Mouse (Mus musculus): ENCODE measurements at regions not wholly inside any gene's neighbourhood (a gene's known extent, or its start where the extent isn't known, plus 50 kb on each side); places are given as distances from the start of the nearest gene placed in this dataset.

DNA sequence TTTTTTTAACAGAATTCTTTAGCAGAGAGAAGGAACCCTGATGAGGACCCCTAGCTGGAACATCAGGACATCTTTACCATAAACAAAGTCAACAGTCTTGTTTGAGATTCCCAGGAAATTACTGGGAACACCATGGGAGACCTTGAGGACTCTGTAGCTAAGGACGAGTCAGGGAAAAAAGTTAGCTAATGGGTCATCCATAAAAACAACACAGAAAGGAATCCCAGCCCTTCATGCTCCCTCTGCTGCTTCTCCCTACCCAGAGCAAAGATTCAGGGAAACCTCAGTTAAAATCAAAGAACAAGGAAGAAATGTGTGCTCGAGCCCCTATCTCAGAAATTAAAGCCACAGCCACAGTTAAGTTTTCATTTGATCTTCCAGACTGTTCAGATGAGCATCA lies 334.7 kb upstream of the Nrp1 start:
- Histone ChIP-seq H3K4me1 (ENCODE audit: control insufficient read depth, insufficient read depth, low read length) (peaks cover 19% of the 10 kb centered on the region; the same call in 1 of the 2 replicates), H3K9me3 (ENCODE audit: control insufficient read depth, low read length) (no peaks in the 10 kb centered on the region), H3K4me2 (no peak overlapping the region), H3K4me3 (ENCODE audit: low read depth, low read length) (no peak overlapping the region), H3K9ac (ENCODE audit: low read length) (no peak overlapping the region), H3K36me3 (ENCODE audit: control insufficient read depth, insufficient read depth, low read length) (no peaks in the 10 kb centered on the region), H3K27ac (ENCODE audit: low read depth, low read length) (no peak overlapping the region), H3K27me3 (ENCODE audit: control insufficient read depth, insufficient read depth, low read length) (no peaks in the 10 kb centered on the region)
- 79% methylated on average over 2 of the region's 2 CpGs for WGBS
- ATAC-seq (ENCODE audit: low FRiP score) (no peak), DNase-seq (ENCODE audit: low spot score, missing footprints) (peak; percentile 74)

DNA sequence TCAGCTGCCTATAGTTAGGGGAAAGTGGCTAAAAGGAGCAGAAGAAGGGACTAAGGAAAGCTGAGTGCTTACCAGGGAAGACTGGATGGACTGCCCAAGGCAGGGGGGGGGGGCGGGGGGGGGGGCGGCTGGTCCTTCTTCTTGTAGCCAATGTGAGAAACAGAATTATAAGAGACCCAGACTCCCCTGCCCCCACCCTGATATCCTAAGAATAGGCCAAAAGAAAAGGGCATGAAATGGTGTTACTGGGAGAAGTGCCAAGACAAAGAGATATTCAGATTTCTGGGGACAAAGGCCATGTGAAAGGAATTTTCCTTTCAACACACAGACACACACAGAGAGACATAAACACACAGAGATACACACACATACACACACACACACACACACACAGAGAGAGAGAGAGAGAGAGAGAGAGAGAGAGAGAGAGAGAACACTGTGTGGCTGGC lies 333.6 kb upstream of the Nrp1 start:
- no CpG with 5 or more reads among the region's 2 CpGs for WGBS

DNA sequence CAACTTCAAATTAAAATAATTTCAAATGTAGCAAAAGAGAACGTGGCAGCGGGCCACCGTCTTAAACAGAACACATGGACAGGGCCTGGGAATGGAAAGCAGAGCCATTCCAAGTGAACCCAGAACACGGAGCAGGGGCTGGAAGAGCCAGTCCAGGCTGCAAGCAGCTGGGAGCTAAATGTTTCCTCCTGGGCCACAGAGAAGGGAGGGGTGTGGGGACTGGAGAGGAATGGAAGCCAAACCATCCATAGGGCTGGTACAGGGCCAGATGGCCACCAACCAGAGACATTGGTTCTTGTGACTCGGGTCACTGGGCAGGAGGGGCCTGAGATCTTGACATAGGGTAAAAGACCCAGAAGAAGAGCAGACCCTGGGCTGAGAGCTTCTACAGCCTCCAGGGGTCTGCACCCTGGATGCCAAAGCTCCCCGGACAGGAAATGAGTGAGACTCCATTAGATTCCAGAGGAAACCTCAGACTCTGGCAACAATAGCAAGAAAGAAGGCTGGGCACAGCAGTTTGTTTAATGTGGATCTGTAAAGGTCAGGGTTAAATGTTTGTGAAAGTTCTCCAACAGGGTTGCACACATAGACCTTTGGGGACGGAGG lies 333.1 kb upstream of the Nrp1 start:
- 56% methylated on average over 7 of the region's 7 CpGs for WGBS
- no peak overlapping the region for H3K4me3 ChIP-seq (ENCODE audit: low read depth, low read length)
- peak overlapping the region; percentile 27; the same call in 1 of the 2 replicates for H3K9ac ChIP-seq (ENCODE audit: low read length)
- H3K4me2 ChIP-seq = no peak overlapping the region
- peak; percentile 93 for DNase-seq (ENCODE audit: low spot score, missing footprints)
- peaks cover 19% of the 10 kb centered on the region; the same call in 1 of the 2 replicates for H3K4me1 ChIP-seq (ENCODE audit: control insufficient read depth, insufficient read depth, low read length)
- H3K27ac ChIP-seq (ENCODE audit: low read depth, low read length) = peak overlapping the region; percentile 45
- peak; percentile 87 for ATAC-seq (ENCODE audit: low FRiP score)
- H3K9me3 ChIP-seq (ENCODE audit: control insufficient read depth, low read length) = no peaks in the 10 kb centered on the region
- H3K36me3 ChIP-seq (ENCODE audit: control insufficient read depth, insufficient read depth, low read length) = no peaks in the 10 kb centered on the region
- no peaks in the 10 kb centered on the region for H3K27me3 ChIP-seq (ENCODE audit: control insufficient read depth, insufficient read depth, low read length)

More for the DNA sequence above, 333.6 kb upstream of the Nrp1 start:
- Histone ChIP-seq H3K9ac (ENCODE audit: low read length) (no peak overlapping the region), H3K9me3 (ENCODE audit: control insufficient read depth, low read length) (no peaks in the 10 kb centered on the region), H3K4me3 (ENCODE audit: low read depth, low read length) (no peak overlapping the region), H3K27ac (ENCODE audit: low read depth, low read length) (peak overlapping the region; percentile 45), H3K4me2 (no peak overlapping the region), H3K27me3 (ENCODE audit: control insufficient read depth, insufficient read depth, low read length) (no peaks in the 10 kb centered on the region), H3K36me3 (ENCODE audit: control insufficient read depth, insufficient read depth, low read length) (no peaks in the 10 kb centered on the region), H3K4me1 (ENCODE audit: control insufficient read depth, insufficient read depth, low read length) (peaks cover 19% of the 10 kb centered on the region; the same call in 1 of the 2 replicates)
- ATAC-seq (ENCODE audit: low FRiP score) (peak; percentile 88), DNase-seq (ENCODE audit: low spot score, missing footprints) (peak; percentile 90)

DNA sequence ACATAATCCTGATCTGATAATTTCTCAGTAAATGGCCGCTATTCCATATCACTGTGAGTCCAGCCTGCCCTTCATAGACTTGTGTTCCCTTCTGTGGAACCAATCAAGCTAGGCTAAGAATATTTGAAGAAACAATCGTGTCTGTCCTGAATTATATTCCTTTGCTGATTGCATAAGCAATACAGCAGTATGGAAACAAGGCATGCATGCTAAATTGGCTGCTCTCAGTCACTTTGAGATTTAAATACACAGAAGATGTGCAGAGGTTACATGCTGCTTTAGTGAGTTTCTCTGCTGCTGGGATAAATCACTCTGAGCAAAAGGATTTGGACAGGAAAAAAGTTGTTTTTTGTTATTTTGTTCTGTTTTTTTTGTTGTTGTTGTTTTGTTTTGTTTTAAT lies 331.4 kb upstream of the Nrp1 start:
- Histone ChIP-seq H3K4me3 (ENCODE audit: low read depth, low read length) (no peak overlapping the region), H3K27me3 (ENCODE audit: control insufficient read depth, insufficient read depth, low read length) (no peaks in the 10 kb centered on the region), H3K9ac (ENCODE audit: low read length) (no peak overlapping the region), H3K4me1 (ENCODE audit: control insufficient read depth, insufficient read depth, low read length) (peaks cover 19% of the 10 kb centered on the region; the same call in 1 of the 2 replicates), H3K9me3 (ENCODE audit: control insufficient read depth, low read length) (no peaks in the 10 kb centered on the region), H3K27ac (ENCODE audit: low read depth, low read length) (no peak overlapping the region), H3K4me2 (no peak overlapping the region), H3K36me3 (ENCODE audit: control insufficient read depth, insufficient read depth, low read length) (no peaks in the 10 kb centered on the region)
- 81% methylated on average over 2 of the region's 2 CpGs for WGBS
- peak; percentile 54 for DNase-seq (ENCODE audit: low spot score, missing footprints)
- ATAC-seq (ENCODE audit: low FRiP score) = no peak

DNA sequence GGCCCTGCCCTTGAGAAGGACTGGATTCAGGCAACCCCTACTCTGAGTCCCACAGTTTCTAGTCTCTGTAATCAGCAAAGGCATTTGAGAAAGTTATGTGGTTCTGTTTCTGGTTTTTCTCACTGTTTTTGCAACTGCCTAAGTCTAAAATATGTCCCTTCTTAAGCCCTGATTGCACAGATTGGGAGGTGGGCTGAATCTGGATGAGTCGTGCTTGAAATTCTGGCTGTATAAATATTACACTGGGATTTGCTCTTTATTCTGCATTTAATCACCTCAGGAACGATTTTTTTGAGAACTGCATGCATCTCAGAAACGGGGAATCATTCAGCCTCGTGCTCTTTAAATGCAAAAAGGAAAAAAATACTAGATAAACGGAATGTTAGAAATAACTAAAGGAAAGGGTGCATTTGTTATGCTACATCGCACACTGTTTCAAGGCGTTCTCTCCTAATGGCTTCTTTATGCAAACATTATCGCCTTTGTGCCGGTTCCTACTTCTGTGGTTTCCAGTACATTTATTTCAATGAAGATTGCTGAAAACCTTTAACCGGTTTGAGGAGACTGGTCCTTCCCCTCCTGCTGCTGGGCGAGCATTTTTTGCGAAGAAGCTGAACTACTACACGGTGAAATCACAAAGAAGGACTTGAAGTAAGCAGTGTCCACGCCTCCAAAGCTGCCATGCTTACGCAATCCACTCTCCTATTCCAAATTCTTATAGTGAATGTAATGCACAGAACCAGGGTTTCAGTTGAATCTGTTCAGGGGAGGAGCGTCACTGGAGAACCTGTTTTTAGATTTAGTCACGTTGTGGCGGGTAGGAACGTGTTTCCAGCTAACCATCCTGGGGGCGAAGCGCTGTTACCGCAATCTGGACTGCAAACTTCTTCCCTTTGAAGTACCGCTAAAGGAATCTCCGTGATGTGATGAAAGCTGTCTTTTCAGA lies 327.8 kb upstream of the Nrp1 start:
- ATAC-seq (ENCODE audit: low FRiP score) (no peak), DNase-seq (ENCODE audit: low spot score, missing footprints) (peak; percentile 31)
- no peaks in the 10 kb centered on the region for H3K27me3 ChIP-seq (ENCODE audit: control insufficient read depth, insufficient read depth, low read length)
- H3K36me3 ChIP-seq (ENCODE audit: control insufficient read depth, insufficient read depth, low read length) = no peaks in the 10 kb centered on the region
- H3K27ac ChIP-seq (ENCODE audit: low read depth, low read length) = no peak overlapping the region
- peaks cover 3% of the 10 kb centered on the region; the same call in 1 of the 2 replicates for H3K4me1 ChIP-seq (ENCODE audit: control insufficient read depth, insufficient read depth, low read length)
- no peak overlapping the region for H3K4me3 ChIP-seq (ENCODE audit: low read depth, low read length)
- 85% methylated on average over 24 of the region's 24 CpGs for WGBS
- no peak overlapping the region for H3K4me2 ChIP-seq
- H3K9ac ChIP-seq (ENCODE audit: low read length) = no peak overlapping the region
- H3K9me3 ChIP-seq (ENCODE audit: control insufficient read depth, low read length) = no peaks in the 10 kb centered on the region

DNA sequence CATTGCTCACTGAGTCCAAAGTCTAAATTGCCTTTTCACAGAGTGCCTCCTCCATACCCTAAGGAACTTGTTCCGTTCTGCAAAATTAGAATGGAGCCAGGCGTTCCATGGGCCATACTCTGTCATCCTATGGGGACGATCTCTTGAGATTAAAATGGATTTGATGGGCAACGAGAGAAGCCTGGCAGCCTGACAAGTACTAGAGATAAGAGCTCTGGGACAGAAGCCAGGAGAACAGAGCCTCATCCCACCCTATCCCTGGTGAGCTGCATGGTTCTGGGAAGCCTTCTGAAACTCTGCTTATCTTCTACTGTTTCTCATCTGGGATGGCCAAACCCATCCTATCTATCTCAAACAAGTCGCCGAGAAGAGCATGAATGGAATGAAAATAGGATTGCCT lies 324.3 kb upstream of the Nrp1 start:
- peak; percentile 62 for DNase-seq (ENCODE audit: low spot score, missing footprints)
- 86% methylated on average over 6 of the region's 6 CpGs for WGBS
- Histone ChIP-seq H3K4me2 (no peak overlapping the region), H3K4me1 (ENCODE audit: control insufficient read depth, insufficient read depth, low read length) (no peaks in the 10 kb centered on the region), H3K27me3 (ENCODE audit: control insufficient read depth, insufficient read depth, low read length) (no peaks in the 10 kb centered on the region), H3K36me3 (ENCODE audit: control insufficient read depth, insufficient read depth, low read length) (no peaks in the 10 kb centered on the region), H3K9me3 (ENCODE audit: control insufficient read depth, low read length) (no peaks in the 10 kb centered on the region), H3K4me3 (ENCODE audit: low read depth, low read length) (no peak overlapping the region), H3K9ac (ENCODE audit: low read length) (no peak overlapping the region), H3K27ac (ENCODE audit: low read depth, low read length) (no peak overlapping the region)
- ATAC-seq (ENCODE audit: low FRiP score) = no peak

DNA sequence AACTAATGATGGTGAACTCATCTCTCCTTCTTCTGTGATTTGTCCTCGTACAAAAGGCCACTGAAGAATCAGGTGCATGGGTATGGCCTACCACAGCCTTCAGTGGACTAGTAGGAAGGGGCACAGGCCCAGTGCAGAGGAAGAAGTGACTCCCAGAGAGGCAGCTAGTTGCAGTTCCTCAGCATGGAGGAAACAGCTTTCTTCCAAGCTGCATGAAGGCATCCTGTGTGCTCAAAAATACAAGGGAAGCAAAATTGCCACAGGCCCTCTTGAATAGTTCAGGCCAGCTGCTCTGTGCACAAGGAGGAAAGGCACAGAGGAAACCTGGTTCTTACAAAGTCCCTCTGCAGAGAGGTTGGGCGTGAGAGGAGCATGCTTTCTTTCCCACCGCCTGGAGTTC lies 322.7 kb upstream of the Nrp1 start:
- H3K9me3 ChIP-seq (ENCODE audit: control insufficient read depth, low read length) = no peaks in the 10 kb centered on the region
- no peak overlapping the region for H3K9ac ChIP-seq (ENCODE audit: low read length)
- H3K27me3 ChIP-seq (ENCODE audit: control insufficient read depth, insufficient read depth, low read length) = no peaks in the 10 kb centered on the region
- no peaks in the 10 kb centered on the region for H3K4me1 ChIP-seq (ENCODE audit: control insufficient read depth, insufficient read depth, low read length)
- WGBS = 72% methylated on average over 3 of the region's 3 CpGs
- no peaks in the 10 kb centered on the region for H3K36me3 ChIP-seq (ENCODE audit: control insufficient read depth, insufficient read depth, low read length)
- H3K4me3 ChIP-seq (ENCODE audit: low read depth, low read length) = no peak overlapping the region
- no peak for DNase-seq (ENCODE audit: low spot score, missing footprints)
- no peak overlapping the region for H3K27ac ChIP-seq (ENCODE audit: low read depth, low read length)
- no peak overlapping the region for H3K4me2 ChIP-seq
- ATAC-seq (ENCODE audit: low FRiP score) = no peak

DNA sequence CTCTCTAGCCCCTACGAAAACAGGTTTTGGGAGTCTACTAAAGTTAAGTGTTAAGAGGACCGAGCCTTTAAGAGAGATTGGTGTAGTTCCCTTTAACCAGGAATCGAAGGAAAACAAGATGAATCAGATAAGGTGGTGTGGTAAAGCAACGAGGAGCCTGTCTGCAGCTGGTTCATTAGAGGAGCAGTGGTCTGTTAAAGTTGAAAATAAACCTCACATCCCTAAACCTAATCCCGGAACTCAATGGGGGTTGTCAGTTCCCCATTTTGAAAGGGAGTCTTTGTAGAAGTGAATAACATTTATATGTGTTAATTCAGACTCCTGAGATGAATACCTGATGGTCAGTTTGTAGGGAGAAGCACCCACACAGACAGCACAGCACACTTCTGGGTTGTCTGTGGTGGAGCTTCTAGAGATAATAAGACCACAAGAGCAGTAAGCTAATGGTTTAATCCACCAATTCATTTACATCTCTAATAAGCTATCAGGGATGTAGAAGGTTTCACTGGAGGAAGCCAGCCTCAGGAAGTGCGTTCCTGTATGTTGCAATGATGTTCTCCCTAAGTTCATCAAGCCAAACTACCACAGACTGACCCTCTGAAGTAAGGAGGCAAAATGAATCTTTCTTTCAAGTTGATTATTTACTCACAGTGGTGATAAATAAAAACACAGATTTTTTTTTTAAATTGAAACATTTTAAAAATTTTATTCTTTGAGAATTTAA lies 318.9 kb upstream of the Nrp1 start:
- WGBS = 77% methylated on average over 6 of the region's 6 CpGs
- Histone ChIP-seq H3K4me2 (no peak overlapping the region), H3K36me3 (ENCODE audit: control insufficient read depth, insufficient read depth, low read length) (no peaks in the 10 kb centered on the region), H3K9me3 (ENCODE audit: control insufficient read depth, low read length) (no peaks in the 10 kb centered on the region), H3K27me3 (ENCODE audit: control insufficient read depth, insufficient read depth, low read length) (no peaks in the 10 kb centered on the region), H3K4me3 (ENCODE audit: low read depth, low read length) (no peak overlapping the region), H3K27ac (ENCODE audit: low read depth, low read length) (no peak overlapping the region), H3K4me1 (ENCODE audit: control insufficient read depth, insufficient read depth, low read length) (no peaks in the 10 kb centered on the region; the same call in 1 of the 2 replicates), H3K9ac (ENCODE audit: low read length) (no peak overlapping the region)
- peak; percentile 31 for DNase-seq (ENCODE audit: low spot score, missing footprints)
- ATAC-seq (ENCODE audit: low FRiP score) = no peak
